Mouse (Mus musculus) hindbrain, postnatal 0 days (tissue): ENCODE measurements at regions not wholly inside any gene's neighbourhood (a gene's known extent, or its start where the extent isn't known, plus 50 kb on each side); places are given as distances from the start of the nearest gene placed in this dataset.

Source experiments
- ATAC-seq: fragments of 200-750 bp; cut with Nextera tagmentation; 2 replicates; pipeline ENCODE4 v1.8.0; 2017; ENCODE audit warnings: mild to moderate bottlenecking, moderate TSS enrichment, moderate library complexity
- DNase-seq: peaks from one replicate; pipeline ENCODE4 v3.0.0-alpha.2; 2015; ENCODE audit warnings: low spot score
- H3K27ac ChIP-seq: fragments of 300-500 bp; sonication (generic); 2 replicates; pipeline ENCODE4 v1.5.1; 2014; ENCODE audit warnings: mild to moderate bottlenecking
- H3K27me3 ChIP-seq: fragments of 300-500 bp; sonication (generic); 2 replicates; pipeline ENCODE4 v1.6.1; 2014; ENCODE audit warnings: low read length, mixed read lengths; ENCODE audit not compliant: insufficient read depth
- H3K36me3 ChIP-seq: fragments of 300-500 bp; sonication (generic); 2 replicates; pipeline ENCODE4 v1.6.1; 2014; ENCODE audit warnings: low read length, mixed read lengths; ENCODE audit not compliant: insufficient read depth
- H3K4me1 ChIP-seq: fragments of 300-500 bp; sonication (generic); 2 replicates; pipeline ENCODE4 v1.6.1; 2014; ENCODE audit warnings: antibody characterized with exemption, low read length, mixed read lengths; ENCODE audit not compliant: insufficient read depth
- H3K4me2 ChIP-seq: fragments of 300-500 bp; sonication (generic); 2 replicates; pipeline ENCODE4 v1.6.1; 2014; ENCODE audit warnings: low read depth, mild to moderate bottlenecking, low read length, moderate library complexity, mixed read lengths
- H3K4me3 ChIP-seq: fragments of 300-500 bp; sonication (generic); 2 replicates; pipeline ENCODE4 v1.5.1; 2014; ENCODE audit warnings: low read length
- H3K9ac ChIP-seq: fragments of 300-500 bp; sonication (generic); replicated peaks from 2 replicates; pipeline ENCODE4 v1.6.1; 2014; ENCODE audit warnings: mild to moderate bottlenecking, low read length, moderate library complexity, mixed read lengths
- H3K9me3 ChIP-seq: fragments of 300-500 bp; sonication (generic); 2 replicates; pipeline ENCODE4 v1.6.1; 2016; ENCODE audit warnings: low read length, mixed read lengths
- CTCF ChIP-seq: IDR thresholded peaks from 2 replicates; pipeline ENCODE4 v1.5.1; 2016; ENCODE audit warnings: antibody characterized with exemption, control low read depth, low read depth
- WGBS: fragments of 180-500 bp; shearing (Covaris S2); extraction: QIAGEN DNeasy Blood & Tissue Kit; methylation state at CpG from one replicate; pipeline ENCODE4 v1.1.7; 2014; 5-methylcytosine and 5-hydroxymethylcytosine counted together

DNA sequence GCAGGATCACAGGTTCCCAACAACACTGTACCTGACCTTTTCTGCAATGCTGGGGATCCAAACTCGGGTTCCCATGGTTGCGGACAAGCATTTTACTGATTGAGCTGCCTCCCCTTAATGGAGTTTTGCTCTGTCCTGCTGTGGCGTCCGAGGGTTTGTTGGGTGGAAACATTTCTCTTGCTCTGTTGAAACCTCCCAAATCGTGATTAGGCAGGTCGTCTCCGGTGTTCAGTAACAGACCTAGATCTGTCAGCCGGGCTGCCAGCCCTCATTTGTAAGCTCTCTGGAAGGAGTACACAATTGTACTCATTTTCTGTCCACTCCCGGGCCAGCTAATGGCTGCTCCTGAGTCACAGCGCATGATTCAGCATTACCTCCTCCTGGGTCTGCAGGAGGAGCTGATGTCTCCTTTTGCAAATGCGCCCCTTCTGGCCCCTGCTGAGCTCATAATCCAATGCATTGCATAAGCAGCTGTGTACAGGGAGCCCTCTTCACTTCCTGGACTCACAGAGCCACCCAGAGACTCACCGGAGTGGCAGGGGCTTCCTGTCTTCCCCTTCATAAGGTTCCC, 49.8 kb upstream of the Sipa1l2 start:
- WGBS = 30% methylated on average over 12 of the region's 12 CpGs
- TF ChIP-seq CTCF = peak; percentile 50
- H3K27ac ChIP-seq = peak overlapping the region; percentile 21; the same call in 1 of the 2 replicates
- peak; percentile 75 for DNase-seq
- ATAC-seq = peak; percentile 55
- H3K9ac ChIP-seq = no peak overlapping the region
- H3K36me3 ChIP-seq = no peaks in the 10 kb centered on the region
- H3K4me2 ChIP-seq = no peak overlapping the region
- no peak overlapping the region for H3K4me3 ChIP-seq
- H3K4me1 ChIP-seq = peaks cover 6% of the 10 kb centered on the region; the same call in 1 of the 2 replicates
- H3K9me3 ChIP-seq = no peaks in the 10 kb centered on the region
- no peaks in the 10 kb centered on the region for H3K27me3 ChIP-seq
